Comparison of ENCODE assay signal across 10 mouse cellular contexts in genomic region chr11:115359293-115359692, GRCm38 (mm10). TPM values are rescaled to one million over a fixed set of nuclear protein-coding genes. Genes with fewer than 3 reads are reported as not detected.
DNase-seq lines count a peak whose midpoint lies in the region; ATAC-seq lines count a peak whose summit lies in the region.
"Had no signal": no experiment of that assay in that cellular context is flagged by ENCODE, and none has a peak within 500 bp of the region (broad histone marks: within the 10 kb centered on the region; RNA-seq: fewer than 3 reads in every experiment).

No protein-coding gene starts in this region.

- no peaks in the 10 kb centered on the region for H3K36me3 ChIP-seq in neural tube, embryonic 11.5 days (ENCODE audit: control insufficient read depth, insufficient read depth, low read length)

- DNase-seq in neural tube, embryonic 11.5 days (ENCODE audit: low spot score) = no peak
- no peak for DNase-seq in neural tube, embryonic 10.5 days (ENCODE audit: extremely low spot score, low spot score)
- DNase-seq in lung, postnatal 10 days = peak; percentile 65
- DNase-seq in B cell, adult 2 months = no peak
- DNase-seq in kidney, adult 9 months = no peak
- DNase-seq in layer of hippocampus, adult 18-20 months (ENCODE audit: low spot score in 2 of 2) = no peak
- DNase-seq: cerebellum, postnatal 36 days; gastrocnemius, postnatal 10 days had no signal

- no peaks in the 10 kb centered on the region; the same call in 1 of the 2 replicates for H3K4me1 ChIP-seq in neural tube, embryonic 11.5 days (ENCODE audit: control insufficient read depth, insufficient read depth, low read length)

- H3K9ac ChIP-seq in neural tube, embryonic 11.5 days (ENCODE audit: low read length) = no peak overlapping the region; the same call in 1 of the 2 replicates

- no peak overlapping the region for H3K4me2 ChIP-seq in neural tube, embryonic 11.5 days (ENCODE audit: low read depth)

- WGBS in neural tube, embryonic 11.5 days = 38% methylated on average over 3 of the region's 3 CpGs

- H3K27ac ChIP-seq in neural tube, embryonic 11.5 days (ENCODE audit: low read depth, low read length) = peak overlapping the region; percentile 2; the same call in 1 of the 2 replicates

- ATAC-seq in neural tube, embryonic 11.5 days (ENCODE audit: insufficient read depth, low FRiP score, low TSS enrichment) = no peak
- ATAC-seq in granulocyte monocyte progenitor cell, adult 5-6 weeks (replicated peaks; ENCODE audit: poor library complexity, severe bottlenecking) = peak; percentile 17

- H3K27me3 ChIP-seq in neural tube, embryonic 11.5 days (ENCODE audit: control insufficient read depth, insufficient read depth, low read length) = 0 out of 2 replicates have a peak, but pooled peaks cover 5% of the 10 kb centered on the region

- no peak overlapping the region for H3K4me3 ChIP-seq in neural tube, embryonic 11.5 days (ENCODE audit: low read depth, low read length)

- no peaks in the 10 kb centered on the region for H3K9me3 ChIP-seq in neural tube, embryonic 11.5 days (ENCODE audit: control insufficient read depth, low read length)

RNA-seq across cellular contexts. Expression of gene Hid1, which starts 8.3 kb away (rescaled TPM):
- polyA plus RNA-seq in neural tube, embryonic 11.5 days (2014; fragmentation: Nextera tagmentation; extraction: Ambion mirVana) = 13.1 and 16.1 TPM in 2 replicates
- not detected in 2 replicates for total RNA-seq in granulocyte monocyte progenitor cell, adult 5-6 weeks (2014; fragmentation: Nextera tagmentation)
- not detected in 2 replicates for total RNA-seq in granulocyte monocyte progenitor cell, adult 5-6 weeks (2017)
- 100 to 1,000 TPM; 110 to 115 TPM for total RNA-seq in layer of hippocampus, adult 18-20 months (2021)

RNA-seq across cellular contexts. Expression of gene Cdr2l, which starts 22.4 kb away (rescaled TPM):
- polyA plus RNA-seq in neural tube, embryonic 11.5 days (2014; fragmentation: Nextera tagmentation; extraction: Ambion mirVana) = 18.1 and 18.5 TPM in 2 replicates
- 0.68 TPM in 1 of 2 replicates, not detected in the other for total RNA-seq in granulocyte monocyte progenitor cell, adult 5-6 weeks (2014; fragmentation: Nextera tagmentation)
- 0.67 TPM in 1 of 2 replicates, not detected in the other for total RNA-seq in granulocyte monocyte progenitor cell, adult 5-6 weeks (2017)
- total RNA-seq in layer of hippocampus, adult 18-20 months (2021) = 10 to 100 TPM; 29.7 to 30.6 TPM
- total RNA-seq: monocyte, adult 5-6 weeks had no signal

RNA-seq across cellular contexts. Expression of gene Otop3, which starts 24.8 kb away (rescaled TPM):
- 0.35 and 0.37 TPM in 2 replicates for polyA plus RNA-seq in neural tube, embryonic 11.5 days (2014; fragmentation: Nextera tagmentation; extraction: Ambion mirVana)
- total RNA-seq in granulocyte monocyte progenitor cell, adult 5-6 weeks (2014; fragmentation: Nextera tagmentation) = not detected in 2 replicates
- total RNA-seq in granulocyte monocyte progenitor cell, adult 5-6 weeks (2017) = not detected in 2 replicates
- under 1 TPM in 1 of 2 experiments, not detected in 1; 0.22 TPM for total RNA-seq in layer of hippocampus, adult 18-20 months (2021)
- total RNA-seq: gastrocnemius, postnatal 10 days; monocyte, adult 5-6 weeks had no signal

RNA-seq across cellular contexts. Expression of gene Ush1g, which starts 37.5 kb away (rescaled TPM):
- 0.12 TPM in 1 of 2 replicates, not detected in the other for polyA plus RNA-seq in neural tube, embryonic 11.5 days (2014; fragmentation: Nextera tagmentation; extraction: Ambion mirVana)
- total RNA-seq in granulocyte monocyte progenitor cell, adult 5-6 weeks (2014; fragmentation: Nextera tagmentation) = not detected in 2 replicates
- not detected in 2 replicates for total RNA-seq in granulocyte monocyte progenitor cell, adult 5-6 weeks (2017)
- under 1 TPM; 0.66 to 0.79 TPM for total RNA-seq in layer of hippocampus, adult 18-20 months (2021)
- total RNA-seq: monocyte, adult 5-6 weeks had no signal

RNA-seq across cellular contexts. Expression of gene Mrpl58, which starts 44.3 kb away (rescaled TPM):
- 221 and 230 TPM in 2 replicates for polyA plus RNA-seq in neural tube, embryonic 11.5 days (2014; fragmentation: Nextera tagmentation; extraction: Ambion mirVana)
- total RNA-seq in granulocyte monocyte progenitor cell, adult 5-6 weeks (2014; fragmentation: Nextera tagmentation) = 73.3 and 77.9 TPM in 2 replicates
- 91.3 and 109 TPM in 2 replicates for total RNA-seq in granulocyte monocyte progenitor cell, adult 5-6 weeks (2017)
- total RNA-seq in layer of hippocampus, adult 18-20 months (2021) = 100 to 1,000 TPM in 1 of 2 experiments, 10 to 100 TPM in 1; 97.7 to 102 TPM

Comparison
In these comparisons a context has a peak if more than half of its experiments do, and no peak if none do; other contexts are left out.
1. RNA of gene Hid1, which starts 8.3 kb away (total RNA-seq): 110 to 115 TPM in layer of hippocampus, adult 18-20 months; not detected in granulocyte monocyte progenitor cell, adult 5-6 weeks; every median in the first group is over 100 times any median in the second.
2. RNA of gene Cdr2l, which starts 22.4 kb away (total RNA-seq): 29.7 to 30.6 TPM in layer of hippocampus, adult 18-20 months; 0.67 to 0.68 TPM in granulocyte monocyte progenitor cell, adult 5-6 weeks; every median in the first group is over 10 times any median in the second.